Mouse (Mus musculus): ENCODE data around the gene Olfr1277.

Olfr1277 gene

DNA sequence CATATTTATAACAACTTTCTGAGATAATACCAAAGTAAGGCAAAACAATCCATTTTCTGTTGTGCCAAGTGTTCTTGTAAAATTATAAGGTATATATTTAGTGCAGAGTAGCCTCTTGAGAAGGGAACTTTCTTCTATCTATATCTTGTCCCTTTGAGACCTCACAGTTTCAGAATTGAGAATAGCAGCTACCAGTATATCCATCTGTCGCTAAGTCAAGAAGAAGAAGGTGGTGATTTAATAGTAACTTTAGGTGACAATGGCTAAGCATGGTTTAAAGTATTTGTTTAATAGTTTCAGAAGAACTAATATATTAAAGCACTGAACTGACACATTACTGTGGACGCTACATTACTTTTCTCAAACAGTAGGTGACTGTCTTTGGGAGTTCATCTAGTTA is at the start of gene Olfr1277:
Gene Olfr1277, minus strand, starts transcription at position 101 of the 400 bp plus-strand sequence.
- no peak for DNase-seq

DNA sequence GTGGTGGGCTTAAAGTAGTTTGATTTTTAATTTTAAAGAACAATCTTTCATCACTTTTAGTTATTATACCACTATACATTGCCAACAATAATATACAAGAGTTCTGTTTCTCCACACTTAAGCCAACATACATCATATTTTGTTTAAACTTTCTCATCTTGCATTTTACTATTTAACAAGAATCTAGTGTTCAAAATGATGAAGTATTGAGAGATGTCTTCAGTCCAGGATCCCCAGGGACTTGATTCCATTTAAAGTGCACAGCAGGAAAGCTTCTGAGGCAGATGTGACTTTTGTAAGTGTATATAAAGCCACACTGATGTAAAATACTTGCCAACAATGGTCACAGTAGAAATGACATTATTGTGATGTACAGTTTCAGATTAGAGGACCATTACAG is 39.8 kb upstream of the Olfr1277 start, which contains the start of gene Olfr1280:
Gene Olfr1280, plus strand, starts transcription at position 301 of the 400 bp plus-strand sequence.
- DNase-seq: no peak

DNA sequence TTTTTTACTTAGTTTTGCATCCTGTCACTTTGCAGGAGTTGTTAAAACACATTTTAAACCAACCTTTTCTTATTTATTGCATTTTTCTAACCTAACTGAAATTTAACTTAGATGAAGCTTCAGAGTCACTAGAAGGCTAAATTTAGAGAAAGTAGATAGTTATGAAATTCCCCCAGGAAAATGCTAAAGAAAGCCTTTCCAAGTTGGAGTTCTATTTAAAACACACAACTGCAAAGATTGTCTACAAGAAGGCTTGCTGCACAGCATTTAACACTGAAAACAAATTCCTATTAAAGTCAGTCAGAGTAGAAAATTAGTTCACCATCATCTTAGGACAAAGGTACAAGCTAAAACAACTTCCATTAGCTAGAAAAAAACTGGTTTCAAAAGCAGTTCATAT is 26.5 kb upstream of the Olfr1277 start, which contains the start of gene Olfr1279:
Gene Olfr1279, plus strand, starts transcription at position 262 of the 400 bp plus-strand sequence.
- no peak for DNase-seq

DNA sequence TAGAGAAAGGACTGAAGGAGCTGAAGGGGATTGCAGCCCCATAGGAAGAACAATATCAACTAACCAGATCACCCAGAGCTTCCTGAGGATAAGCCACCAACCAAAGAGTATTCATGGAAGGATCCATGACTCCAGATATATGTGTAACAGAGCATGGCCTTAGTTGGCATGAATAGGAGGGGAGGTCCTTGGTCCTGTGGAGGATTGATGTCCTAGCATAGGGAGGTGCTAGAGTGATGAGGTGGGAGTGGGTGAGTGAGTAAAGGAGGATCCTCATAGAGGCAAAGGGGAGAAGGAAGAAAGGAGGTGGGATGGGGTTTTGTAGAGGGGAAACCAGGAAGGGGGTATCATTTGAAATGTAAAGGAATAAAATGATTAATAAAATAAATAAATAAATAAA is 24.6 kb upstream of the Olfr1277 start:
- DNase-seq: no peak

DNA sequence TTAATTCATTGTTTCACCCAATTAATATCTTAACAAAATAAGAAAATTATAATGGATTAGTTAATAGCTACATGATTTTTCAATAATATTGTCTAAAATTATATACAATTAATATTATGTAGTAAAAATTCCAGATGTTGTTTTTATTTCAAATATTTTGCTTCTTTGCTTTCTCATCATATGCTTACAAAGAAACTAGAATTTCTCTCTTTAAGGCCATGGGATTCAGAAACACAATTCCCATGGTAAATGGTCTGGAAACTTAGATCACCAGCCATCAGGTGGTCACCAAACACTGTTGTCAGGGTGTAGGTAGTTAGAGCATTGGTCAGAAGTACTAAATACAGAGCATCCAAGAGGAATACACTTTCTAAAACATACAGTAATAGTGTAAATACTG is 15.9 kb upstream of the Olfr1277 start, which contains the start of gene Olfr1278:
Gene Olfr1278, plus strand, starts transcription at position 301 of the 400 bp plus-strand sequence.
- no peak for DNase-seq

DNA sequence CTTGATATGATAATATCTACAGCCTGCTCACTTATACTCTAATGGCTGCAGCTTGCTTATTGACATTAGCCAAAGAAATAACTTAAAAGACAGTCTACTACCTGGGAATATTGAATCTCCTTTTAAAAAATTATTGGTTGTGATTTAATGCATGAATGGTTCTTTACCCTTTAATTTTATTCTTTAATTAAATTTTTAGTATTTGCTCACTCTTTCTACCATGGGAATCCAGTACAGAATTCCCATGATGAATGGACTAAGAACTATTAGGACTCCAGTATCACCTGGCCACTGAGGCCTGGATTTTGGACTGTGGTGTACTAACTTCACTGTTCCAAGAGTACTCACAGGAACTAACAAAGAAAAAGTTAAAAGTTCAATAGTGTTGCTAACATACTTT is 19.7 kb downstream of the Olfr1277 start, which contains the start of gene Olfr1276:
Gene Olfr1276, plus strand, starts transcription at position 301 of the 400 bp plus-strand sequence.
- DNase-seq: no peak

DNA sequence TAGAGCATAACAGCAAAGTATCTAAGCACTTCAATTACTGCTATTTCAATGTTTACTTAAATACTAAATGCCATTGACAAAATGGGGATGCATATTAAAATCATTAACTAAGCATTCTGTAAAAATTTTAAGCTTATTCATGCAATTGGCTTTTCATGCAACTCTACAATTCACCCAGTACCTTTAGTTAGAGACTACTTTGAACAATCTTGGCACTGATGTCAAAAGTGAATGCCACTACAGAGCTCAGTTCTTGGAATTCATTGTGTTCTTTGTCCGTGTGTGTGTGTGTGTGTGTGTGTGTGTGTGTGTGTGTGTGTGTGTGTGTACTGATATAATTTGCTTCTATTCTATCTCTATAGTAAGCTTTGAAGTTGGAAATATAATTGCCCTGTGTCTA is 38.7 kb downstream of the Olfr1277 start, which contains the start of gene Olfr1275:
Gene Olfr1275, minus strand, starts transcription at position 101 of the 400 bp plus-strand sequence.
- no peak for DNase-seq

DNA sequence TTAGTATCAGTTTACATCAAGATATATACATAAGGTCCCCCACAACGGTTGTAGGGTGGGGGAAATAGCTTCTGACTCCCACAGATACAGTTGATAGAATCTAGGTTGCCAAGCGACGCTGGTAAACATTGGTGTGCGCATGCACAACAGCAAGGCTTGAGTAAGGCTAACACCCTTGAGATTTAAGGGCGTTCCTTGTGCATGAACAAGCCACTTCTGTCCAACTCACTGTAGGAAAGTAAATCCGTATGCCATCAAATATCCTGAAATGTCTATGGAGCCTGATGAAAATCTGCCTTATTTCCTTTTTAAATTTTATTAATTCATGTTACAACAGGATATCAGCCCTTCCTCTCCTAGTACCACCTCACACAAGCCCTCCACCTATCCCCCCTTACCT is 44.4 kb downstream of the Olfr1277 start, which contains the start of gene 4930430A15Rik:
Gene 4930430A15Rik, minus strand, starts transcription at position 101 of the 400 bp plus-strand sequence.
- DNase-seq: no peak
